Mouse (Mus musculus): ENCODE results near the gene Dusp28.
A peak's percentile ranks its signal among the peaks of the same experiment; 100 is the strongest.

The Dusp28 gene

DNA sequence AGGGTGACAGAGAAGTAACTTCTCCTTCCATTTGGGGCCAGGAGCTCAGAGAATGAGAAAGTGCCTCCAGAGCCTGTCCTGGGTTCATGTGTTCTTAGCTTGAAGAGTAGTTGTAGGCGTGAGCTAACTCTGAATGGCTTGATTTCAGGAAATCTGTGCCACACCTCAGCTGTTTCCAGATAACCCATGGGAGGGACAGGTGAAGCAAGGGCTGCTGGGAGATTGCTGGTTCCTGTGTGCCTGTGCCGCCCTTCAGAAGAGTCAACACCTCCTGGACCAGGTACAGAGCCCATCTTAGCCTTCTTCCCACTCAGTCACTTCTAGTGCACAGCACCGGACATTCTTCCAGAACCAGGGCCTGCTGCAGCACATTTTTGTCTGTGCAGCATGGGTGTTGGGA is 31.0 kb downstream of the Dusp28 start:
- no peak for DNase-seq (ENCODE audit: low spot score in 2 of 2)

DNA sequence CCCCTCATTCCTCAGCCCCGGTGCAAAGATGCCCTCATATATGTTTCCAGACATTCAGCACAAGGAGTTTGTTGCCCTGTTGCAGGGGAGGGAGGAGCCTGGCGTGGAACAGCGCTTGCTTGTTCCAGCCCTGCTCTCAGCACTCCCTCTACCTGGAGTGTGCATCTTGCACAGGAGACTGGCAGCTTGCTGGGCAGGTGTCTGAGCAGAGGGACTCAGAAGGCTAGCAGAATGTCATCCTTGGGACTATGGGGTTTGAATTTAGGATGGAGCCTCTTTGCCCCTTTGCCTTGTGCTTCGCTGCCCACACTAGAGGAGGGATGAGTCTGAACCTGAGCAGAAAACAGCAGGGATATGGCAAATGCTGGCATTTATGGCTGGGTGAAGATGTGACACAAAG is 33.0 kb downstream of the Dusp28 start:
- DNase-seq (ENCODE audit: low spot score in 2 of 2): no peak

DNA sequence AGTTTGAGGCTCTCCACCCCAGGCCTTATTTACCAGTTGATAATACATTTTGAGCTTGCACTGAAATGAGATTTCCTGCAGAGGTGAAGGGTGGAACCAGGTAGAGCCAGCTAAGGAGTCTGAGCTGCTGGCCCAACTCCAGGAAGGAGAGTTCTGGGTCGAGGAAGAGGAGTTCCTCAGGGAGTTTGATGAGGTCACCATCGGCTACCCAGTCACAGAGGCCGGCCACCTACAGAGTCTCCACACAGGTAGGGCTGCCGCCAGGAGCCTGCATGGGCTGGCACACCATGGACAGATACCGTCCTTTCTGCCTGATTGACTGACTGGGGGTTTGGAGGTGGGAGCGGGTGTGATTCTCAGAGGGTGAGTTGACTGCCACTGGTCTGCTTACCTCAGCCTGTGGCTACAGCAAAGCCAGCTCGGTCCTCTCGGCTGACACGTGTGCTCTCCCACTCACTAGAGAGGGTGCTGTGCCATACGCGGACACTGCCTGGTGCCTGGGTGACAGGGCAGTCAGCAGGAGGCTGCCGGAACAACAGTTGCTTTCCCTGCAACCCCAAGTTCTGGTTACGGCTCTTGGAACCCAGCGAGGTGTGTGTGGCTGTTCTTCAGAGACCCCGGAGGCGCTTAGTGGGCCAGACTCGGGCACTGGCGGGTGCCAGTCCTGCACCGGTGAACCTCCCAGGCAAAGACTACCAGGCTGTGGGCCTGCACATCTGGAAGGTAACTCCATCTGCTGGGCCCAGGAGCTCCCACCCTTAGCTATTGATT is 36.6 kb downstream of the Dusp28 start:
- no peak for DNase-seq (ENCODE audit: low spot score in 2 of 2)

DNA sequence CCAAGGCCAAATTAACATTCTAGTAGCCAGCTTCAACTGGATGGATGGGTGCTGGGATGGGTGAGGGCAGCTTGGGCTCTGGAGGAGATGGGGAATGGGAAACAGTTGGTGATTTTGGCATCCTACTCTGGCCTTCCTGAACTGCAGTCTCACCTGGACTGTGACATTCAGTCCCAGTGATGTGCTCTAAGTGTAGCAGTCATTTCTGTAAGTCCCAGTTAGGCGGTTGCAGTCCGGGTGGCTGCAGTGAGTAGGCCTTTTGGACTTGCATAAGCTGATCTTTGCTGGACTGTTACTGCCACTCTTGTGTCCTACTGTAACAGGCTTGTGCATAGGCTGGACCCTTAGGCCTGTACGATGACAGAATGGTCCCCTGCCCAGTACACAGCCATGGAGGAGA is 41.2 kb downstream of the Dusp28 start:
- peak in 1 of 2 experiments; percentile 12 for DNase-seq (ENCODE audit: low spot score in 2 of 2)

DNA sequence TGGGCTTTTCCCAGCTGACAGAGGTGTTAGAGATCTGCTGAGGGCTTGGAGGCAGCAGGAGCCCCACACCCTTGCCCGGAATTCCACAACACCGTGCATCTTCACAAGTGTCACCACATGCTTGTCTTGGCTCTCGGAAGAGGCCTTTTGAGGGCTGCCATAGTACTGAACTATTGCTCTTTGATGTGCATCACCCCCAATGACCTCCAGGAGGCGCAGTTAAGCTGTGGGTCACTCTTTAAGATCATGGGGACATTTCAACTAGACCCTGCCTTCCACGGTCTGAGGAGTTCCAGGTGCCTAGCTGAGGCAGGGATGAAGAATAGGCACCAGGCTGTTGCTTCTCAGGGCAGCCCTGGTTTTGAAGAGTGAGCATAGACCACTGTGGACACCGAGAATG is 42.6 kb downstream of the Dusp28 start:
- DNase-seq (ENCODE audit: low spot score in 2 of 2): peak in 1 of 2 experiments; percentile 55

DNA sequence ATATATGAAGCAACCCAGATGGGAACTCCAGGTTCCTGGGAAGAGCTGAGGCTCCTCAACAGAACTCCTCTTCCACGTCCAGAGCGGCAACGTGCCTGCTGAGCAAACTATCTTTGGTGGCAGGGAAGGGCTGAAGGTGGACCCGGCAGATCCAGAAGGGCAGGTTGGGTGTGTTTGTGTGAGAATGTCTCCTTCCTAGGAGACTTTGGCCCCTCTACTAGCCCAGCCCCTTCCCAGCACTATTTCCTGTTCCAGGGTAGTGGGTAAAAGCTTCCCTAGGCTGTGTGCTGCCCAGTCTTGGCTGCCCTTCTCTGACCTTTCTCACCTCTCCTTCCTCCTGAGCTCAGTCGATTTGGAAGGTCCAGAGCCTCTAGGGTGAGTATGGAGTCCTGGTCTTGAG is 43.8 kb downstream of the Dusp28 start, which contains the start of gene Gpr35:
Gene Gpr35, plus strand, starts transcription at position 259 of the 400 bp plus-strand sequence.
- DNase-seq (ENCODE audit: low spot score in 2 of 2): peak in 1 of 2 experiments; percentile 4

DNA sequence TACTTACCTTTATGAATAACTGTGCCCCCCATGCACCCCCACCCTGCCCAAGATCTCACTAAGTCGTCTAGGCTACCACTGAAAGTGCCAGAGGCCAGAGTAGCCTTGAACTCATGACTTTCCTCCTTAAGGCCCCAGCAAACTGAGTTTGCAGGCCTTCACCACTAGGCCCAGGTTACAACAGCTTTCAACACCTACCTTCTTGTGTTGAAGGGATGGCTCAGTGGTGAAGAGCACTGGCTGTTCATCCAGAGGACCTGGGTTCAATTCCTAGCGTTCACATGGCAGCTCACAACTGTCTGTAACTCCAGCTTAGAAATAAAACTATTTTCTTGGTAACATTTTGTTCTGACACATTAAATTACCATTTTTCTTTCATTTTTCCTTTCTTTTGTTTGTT is 46.9 kb downstream of the Dusp28 start:
- peak in 1 of 2 experiments; percentile 28 for DNase-seq (ENCODE audit: low spot score in 2 of 2)

DNA sequence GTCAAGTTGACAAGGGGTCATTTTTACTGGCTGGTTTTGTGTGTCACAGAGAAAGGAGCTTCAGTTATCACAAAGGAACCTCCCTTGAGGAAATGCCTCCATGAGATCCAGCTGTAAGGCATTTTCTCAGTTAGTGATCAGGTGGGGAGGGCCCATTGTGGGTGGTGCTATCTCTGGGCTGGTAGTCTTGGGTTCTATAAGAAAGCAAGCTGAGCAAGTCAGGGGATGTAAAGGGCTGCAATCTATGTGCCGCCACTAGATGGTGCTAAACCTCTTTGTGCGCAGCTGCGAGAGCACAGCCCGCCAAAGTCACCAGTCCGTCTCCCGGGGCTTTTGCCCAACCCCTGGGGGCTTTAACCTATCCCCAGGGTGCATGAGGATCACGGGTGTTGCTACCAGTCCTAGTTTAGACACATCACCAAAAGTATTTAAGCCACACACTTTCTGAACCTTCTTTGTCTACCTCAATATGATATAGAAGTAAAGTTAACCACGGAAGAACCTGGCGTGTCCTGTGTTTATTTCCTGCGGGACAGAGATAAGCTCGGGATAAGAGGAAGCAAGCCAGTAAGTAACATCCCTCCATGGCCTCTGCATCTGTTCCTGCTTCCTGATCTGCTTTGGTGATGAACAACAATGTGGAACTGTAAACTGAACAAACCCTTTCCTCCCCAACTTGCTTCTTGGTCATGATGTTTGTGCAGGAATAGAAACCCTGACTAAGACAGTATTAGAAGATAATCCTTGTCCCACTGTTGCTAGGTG is 50.0 kb downstream of the Dusp28 start:
- DNase-seq (ENCODE audit: low spot score in 2 of 2): peak in 1 of 2 experiments; percentile 68

Data from urinary bladder, postnatal 4 days (tissue).